Mouse (Mus musculus): ENCODE measurements around the gene Rab11fip4.

DNA sequence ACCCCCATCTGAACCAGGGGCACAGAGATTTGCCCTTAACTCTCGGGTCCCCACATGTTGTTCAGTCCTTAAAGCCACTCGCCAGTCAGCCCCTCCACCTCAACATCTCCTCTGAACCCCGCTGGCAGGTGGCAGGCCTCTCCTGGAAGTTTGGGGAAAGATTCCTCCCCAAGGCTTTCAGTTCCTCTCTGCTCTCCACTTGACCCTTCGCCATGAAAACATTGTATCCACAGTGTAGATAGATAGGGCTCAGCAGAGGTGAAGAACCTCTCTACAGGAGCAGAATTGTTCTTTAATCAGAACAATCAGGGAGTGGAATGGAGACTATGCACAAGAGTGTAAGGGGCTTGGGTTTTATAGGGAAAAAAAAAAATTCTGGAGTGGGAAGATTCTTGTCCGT lies 66.0 kb downstream of the Rab11fip4 start:
- TF ChIP-seq CTCF (IDR thresholded peaks at IDR 0.05; ENCODE audit: control insufficient read depth, insufficient read depth, insufficient read length) (no peak), USF1 (IDR thresholded peaks at IDR 0.05; ENCODE audit: low read depth) (no peak), MAX (IDR thresholded peaks at IDR 0.05) (no peak), MYOD1 (IDR thresholded peaks at IDR 0.05; ENCODE audit: control insufficient read depth, insufficient read length, low read depth) (no peak)

Data from C2C12 (cell line).